Mouse (Mus musculus): ENCODE data around the gene Frem1. TPM values are rescaled to one million over a fixed set of nuclear protein-coding genes. Genes with fewer than 3 reads are reported as not detected.

The Frem1 gene
- polyA plus RNA-seq, 1 experiment from 2014 or later, result 14.3 TPM

- ATAC-seq (no peak), DNase-seq (ENCODE audit: low spot score) (no peak)
- TF ChIP-seq EP300 (IDR thresholded peaks at IDR 0.05) (no peak), CTCF (IDR thresholded peaks at IDR 0.05) (no peak)
- Histone ChIP-seq H3K27me3 (replicated peaks; ENCODE audit: insufficient read depth, low read length) (no peaks in the 10 kb centered on the region), H3K9ac (replicated peaks; ENCODE audit: low read depth) (no peak overlapping the region), H3K4me3 (ENCODE audit: low read depth, low read length) (no peak overlapping the region), H3K4me2 (replicated peaks; ENCODE audit: low read depth, low read length) (no peak overlapping the region), H3K27ac (ENCODE audit: low read length) (no peak overlapping the region), H3K36me3 (ENCODE audit: insufficient read depth, low read length) (no peaks in the 10 kb centered on the region), H3K4me1 (ENCODE audit: insufficient read depth, low read depth, low read length) (no peaks in the 10 kb centered on the region), H3K9me3 (ENCODE audit: low read length) (no peaks in the 10 kb centered on the region)
- 46% methylated on average over 6 of the region's 6 CpGs for WGBS
Observed at GRCm38 (mm10) chr4:83064191-83064590, 12.1 kb upstream of the Frem1 start.

- Histone ChIP-seq H3K36me3 (ENCODE audit: insufficient read depth, low read length) (no peaks in the 10 kb centered on the region), H3K4me1 (ENCODE audit: insufficient read depth, low read depth, low read length) (no peaks in the 10 kb centered on the region), H3K9me3 (ENCODE audit: low read length) (no peaks in the 10 kb centered on the region), H3K9ac (replicated peaks; ENCODE audit: low read depth) (no peak overlapping the region), H3K4me3 (ENCODE audit: low read depth, low read length) (no peak overlapping the region), H3K27me3 (replicated peaks; ENCODE audit: insufficient read depth, low read length) (no peaks in the 10 kb centered on the region), H3K27ac (ENCODE audit: low read length) (no peak overlapping the region), H3K4me2 (replicated peaks; ENCODE audit: low read depth, low read length) (no peak overlapping the region)
- ATAC-seq (no peak), DNase-seq (ENCODE audit: low spot score) (no peak)
- 66% methylated on average over 2 of the region's 2 CpGs for WGBS
- TF ChIP-seq CTCF (IDR thresholded peaks at IDR 0.05) (no peak), EP300 (IDR thresholded peaks at IDR 0.05) (no peak)
Observed at GRCm38 (mm10) chr4:83061564-83061963, 9.4 kb upstream of the Frem1 start.

- no peak overlapping the region for H3K4me3 ChIP-seq (ENCODE audit: low read depth, low read length)
Observed at GRCm38 (mm10) chr4:83058617-83059016, 6.5 kb upstream of the Frem1 start.

GRCm38 (mm10) chr4:83058182-83058581 is 6.0 kb upstream of the Frem1 start:
- no peak overlapping the region for H3K4me3 ChIP-seq (ENCODE audit: low read depth, low read length)

More at GRCm38 (mm10) chr4:83058617-83059016, 6.5 kb upstream of the Frem1 start:
- no peak for TF ChIP-seq EP300 (IDR thresholded peaks at IDR 0.05)
- TF ChIP-seq CTCF (IDR thresholded peaks at IDR 0.05), result no peak
- Histone ChIP-seq H3K4me2 (replicated peaks; ENCODE audit: low read depth, low read length) (no peak overlapping the region), H3K9ac (replicated peaks; ENCODE audit: low read depth) (no peak overlapping the region), H3K27ac (ENCODE audit: low read length) (no peak overlapping the region), H3K36me3 (ENCODE audit: insufficient read depth, low read length) (no peaks in the 10 kb centered on the region), H3K4me1 (ENCODE audit: insufficient read depth, low read depth, low read length) (no peaks in the 10 kb centered on the region), H3K9me3 (ENCODE audit: low read length) (no peaks in the 10 kb centered on the region), H3K27me3 (replicated peaks; ENCODE audit: insufficient read depth, low read length) (no peaks in the 10 kb centered on the region)
- ATAC-seq, result no peak
- no peak for DNase-seq (ENCODE audit: low spot score)
- WGBS, result 75% methylated on average over 2 of the region's 2 CpGs

GRCm38 (mm10) chr4:83056496-83056895 is 4.4 kb upstream of the Frem1 start:
- H3K4me2 ChIP-seq (replicated peaks; ENCODE audit: low read depth, low read length), result no peak overlapping the region
- no peaks in the 10 kb centered on the region for H3K27me3 ChIP-seq (replicated peaks; ENCODE audit: insufficient read depth, low read length)
- no peak overlapping the region for H3K4me3 ChIP-seq (ENCODE audit: low read depth, low read length)
- no peaks in the 10 kb centered on the region for H3K4me1 ChIP-seq (ENCODE audit: insufficient read depth, low read depth, low read length)
- 93% methylated on average over 6 of the region's 6 CpGs for WGBS
- H3K36me3 ChIP-seq (ENCODE audit: insufficient read depth, low read length), result no peaks in the 10 kb centered on the region
- no peak for TF ChIP-seq CTCF (IDR thresholded peaks at IDR 0.05)
- TF ChIP-seq EP300 (IDR thresholded peaks at IDR 0.05), result no peak
- no peak overlapping the region for H3K9ac ChIP-seq (replicated peaks; ENCODE audit: low read depth)
- ATAC-seq, result no peak
- no peaks in the 10 kb centered on the region for H3K9me3 ChIP-seq (ENCODE audit: low read length)
- H3K27ac ChIP-seq (ENCODE audit: low read length), result no peak overlapping the region
- DNase-seq (ENCODE audit: low spot score), result no peak

More at GRCm38 (mm10) chr4:83058182-83058581, 6.0 kb upstream of the Frem1 start:
- no peaks in the 10 kb centered on the region for H3K9me3 ChIP-seq (ENCODE audit: low read length)
- ATAC-seq (no peak), DNase-seq (ENCODE audit: low spot score) (no peak)
- TF ChIP-seq EP300 (IDR thresholded peaks at IDR 0.05), result no peak
- TF ChIP-seq CTCF (IDR thresholded peaks at IDR 0.05), result no peak
- H3K9ac ChIP-seq (replicated peaks; ENCODE audit: low read depth), result no peak overlapping the region
- H3K36me3 ChIP-seq (ENCODE audit: insufficient read depth, low read length), result no peaks in the 10 kb centered on the region
- H3K27me3 ChIP-seq (replicated peaks; ENCODE audit: insufficient read depth, low read length), result no peaks in the 10 kb centered on the region
- H3K4me1 ChIP-seq (ENCODE audit: insufficient read depth, low read depth, low read length), result no peaks in the 10 kb centered on the region
- 35% methylated on average over 2 of the region's 2 CpGs for WGBS
- no peak overlapping the region for H3K4me2 ChIP-seq (replicated peaks; ENCODE audit: low read depth, low read length)
- no peak overlapping the region for H3K27ac ChIP-seq (ENCODE audit: low read length)

GRCm38 (mm10) chr4:83055444-83055843 is 3.3 kb upstream of the Frem1 start:
- no peak overlapping the region for H3K4me3 ChIP-seq (ENCODE audit: low read depth, low read length)
- no peak for ATAC-seq
- WGBS, result 63% methylated on average over 2 of the region's 2 CpGs

GRCm38 (mm10) chr4:83053206-83053605 is 1.1 kb upstream of the Frem1 start:
- DNase-seq (ENCODE audit: low spot score) (no peak), ATAC-seq (no peak)
- H3K4me1 ChIP-seq (ENCODE audit: insufficient read depth, low read depth, low read length), result no peaks in the 10 kb centered on the region
- no peak overlapping the region for H3K4me2 ChIP-seq (replicated peaks; ENCODE audit: low read depth, low read length)
- no peak for TF ChIP-seq CTCF (IDR thresholded peaks at IDR 0.05)
- TF ChIP-seq EP300 (IDR thresholded peaks at IDR 0.05), result no peak
- no peak overlapping the region for H3K27ac ChIP-seq (ENCODE audit: low read length)
- 66% methylated on average over 8 of the region's 8 CpGs for WGBS
- H3K9ac ChIP-seq (replicated peaks; ENCODE audit: low read depth), result no peak overlapping the region
- no peaks in the 10 kb centered on the region for H3K9me3 ChIP-seq (ENCODE audit: low read length)
- no peaks in the 10 kb centered on the region for H3K36me3 ChIP-seq (ENCODE audit: insufficient read depth, low read length)
- H3K27me3 ChIP-seq (replicated peaks; ENCODE audit: insufficient read depth, low read length), result no peaks in the 10 kb centered on the region
- H3K4me3 ChIP-seq (ENCODE audit: low read depth, low read length), result no peak overlapping the region

More at GRCm38 (mm10) chr4:83055444-83055843, 3.3 kb upstream of the Frem1 start:
- DNase-seq (ENCODE audit: low spot score), result no peak
- H3K4me1 ChIP-seq (ENCODE audit: insufficient read depth, low read depth, low read length), result no peaks in the 10 kb centered on the region
- no peaks in the 10 kb centered on the region for H3K36me3 ChIP-seq (ENCODE audit: insufficient read depth, low read length)
- no peak for TF ChIP-seq CTCF (IDR thresholded peaks at IDR 0.05)
- TF ChIP-seq EP300 (IDR thresholded peaks at IDR 0.05), result no peak
- no peaks in the 10 kb centered on the region for H3K9me3 ChIP-seq (ENCODE audit: low read length)
- no peak overlapping the region for H3K27ac ChIP-seq (ENCODE audit: low read length)
- no peak overlapping the region for H3K4me2 ChIP-seq (replicated peaks; ENCODE audit: low read depth, low read length)
- H3K27me3 ChIP-seq (replicated peaks; ENCODE audit: insufficient read depth, low read length), result no peaks in the 10 kb centered on the region
- no peak overlapping the region for H3K9ac ChIP-seq (replicated peaks; ENCODE audit: low read depth)

Data from lung, postnatal 0 days (tissue).